Mouse (Mus musculus): ENCODE data around the gene Ap1g1.

- TF ChIP-seq CTCF (IDR thresholded peaks at IDR 0.05; ENCODE audit: extremely low read depth, insufficient read depth, insufficient read length, insufficient replicate concordance) (no peak), POLR2A (IDR thresholded peaks at IDR 0.05; ENCODE audit: low read depth, low read length) (no peak)
Measured at GRCm38 (mm10) chr8:109731012-109731411, 47.3 kb upstream of the Ap1g1 start.
